ENCODE assay signal across 18 mouse cellular contexts in genomic region chr13:95174253-95174652, GRCm38 (mm10).
DNase-seq lines count a peak whose midpoint lies in the region.
"Had no signal": no experiment of that assay in that cellular context is flagged by ENCODE, and none has a peak within 500 bp of the region (broad histone marks: within the 10 kb centered on the region; RNA-seq: fewer than 3 reads in every experiment).

No protein-coding gene starts in this region.

- no peak overlapping the region for H3K27ac ChIP-seq in forebrain, embryonic 10.5 days
- H3K27ac ChIP-seq: midbrain, embryonic 13.5 days had no signal

- H3K27me3 ChIP-seq in forebrain, embryonic 10.5 days (ENCODE audit: poor library complexity, severe bottlenecking), result no peaks in the 10 kb centered on the region
- H3K27me3 ChIP-seq: midbrain, embryonic 13.5 days had no signal

- no peak overlapping the region for H3K4me3 ChIP-seq in forebrain, embryonic 10.5 days
- H3K4me3 ChIP-seq: erythroblast, embryonic 14.5 days; midbrain, embryonic 13.5 days had no signal

- DNase-seq in layer of hippocampus, adult 11-12 months (ENCODE audit: low spot score), result peak; percentile 32
- no peak for DNase-seq in layer of hippocampus, postnatal 25 days (ENCODE audit: extremely low spot score in 1 of 2, low spot score in 1 of 2)
- DNase-seq in right cerebral cortex, adult 18-20 months, result peak; percentile 52
- DNase-seq in right cerebral cortex, postnatal 4 days, result no peak
- peak; percentile 79 for DNase-seq in adrenal gland, postnatal 14 days
- DNase-seq in lung, postnatal 36 days, result no peak
- DNase-seq in forebrain, embryonic 10.5 days (ENCODE audit: extremely low spot score, low spot score), result no peak
- DNase-seq: B cell, adult 2 months; cerebellum, adult 8-10 months; gastrocnemius, postnatal 36 days; kidney, adult 9 months; kidney, postnatal 36 days; left cerebral cortex, postnatal 4 days; liver; retina, postnatal 1 day; thymus, adult 2 months had no signal

- 82% methylated on average over 6 of the region's 6 CpGs for WGBS in forebrain, embryonic 10.5 days

- no peaks in the 10 kb centered on the region for H3K9me3 ChIP-seq in forebrain, embryonic 10.5 days
- H3K9me3 ChIP-seq: midbrain, embryonic 13.5 days had no signal

- no peaks in the 10 kb centered on the region for H3K36me3 ChIP-seq in forebrain, embryonic 10.5 days (replicated peaks)
- H3K36me3 ChIP-seq: midbrain, embryonic 13.5 days had no signal

- peaks cover 8% of the 10 kb centered on the region for H3K4me1 ChIP-seq in forebrain, embryonic 10.5 days

Comparison
In these comparisons a context has a peak if more than half of its experiments do, and no peak if none do; other contexts are left out.
1. DNase-seq: peak in layer of hippocampus, adult 11-12 months (single experiment), right cerebral cortex, adult 18-20 months (single experiment) and adrenal gland, postnatal 14 days (single experiment); none in layer of hippocampus, postnatal 25 days (0 of 2), right cerebral cortex, postnatal 4 days (single experiment), lung, postnatal 36 days (single experiment) and forebrain, embryonic 10.5 days (single experiment).